Mouse (Mus musculus) monocyte, adult 2 months (primary cell): ENCODE data around the gene Mast4.

Source experiments
- DNase-seq, 2 experiments: peaks; one replicate each; pipeline ENCODE4 v3.0.0; 2022; ENCODE audit warnings: low spot score in 2 of 2, low read depth in 1 of 2

Gene Mast4

GRCm38 (mm10) chr13:103059995-103060652 lies 274.2 kb downstream of the Mast4 start:
- DNase-seq = no peak

- no peak for DNase-seq
Measured at GRCm38 (mm10) chr13:103056451-103056850, 277.8 kb downstream of the Mast4 start.

- DNase-seq = no peak
Measured at GRCm38 (mm10) chr13:103052661-103053060, 281.6 kb downstream of the Mast4 start.

GRCm38 (mm10) chr13:103048954-103049353 lies 285.3 kb downstream of the Mast4 start:
- no peak for DNase-seq

GRCm38 (mm10) chr13:103043692-103044091 lies 290.6 kb downstream of the Mast4 start:
- no peak for DNase-seq

- no peak for DNase-seq
Measured at GRCm38 (mm10) chr13:103043011-103043410, 291.3 kb downstream of the Mast4 start.

- no peak for DNase-seq
Measured at GRCm38 (mm10) chr13:103037466-103037865, 296.8 kb downstream of the Mast4 start.

DNA sequence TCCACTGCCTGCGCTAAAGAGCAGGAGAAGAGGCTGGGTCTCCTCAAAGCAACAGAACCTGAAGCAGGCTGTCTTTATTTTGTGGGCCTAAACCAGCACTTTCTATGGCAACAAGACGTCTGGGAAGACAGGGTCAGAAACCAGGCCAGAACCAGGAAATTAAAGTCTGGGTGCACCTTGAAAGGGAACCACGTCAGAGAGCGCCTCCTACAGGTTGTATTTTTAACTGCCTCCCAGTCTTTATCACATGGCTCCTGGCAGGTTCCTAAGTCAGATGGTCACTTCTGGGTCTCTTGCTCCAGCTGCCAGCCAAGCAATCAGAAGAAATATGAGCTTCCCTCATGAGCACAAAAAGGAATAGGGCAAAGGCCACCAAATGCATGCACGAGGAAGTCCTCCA lies 304.9 kb downstream of the Mast4 start:
- no peak for DNase-seq

DNA sequence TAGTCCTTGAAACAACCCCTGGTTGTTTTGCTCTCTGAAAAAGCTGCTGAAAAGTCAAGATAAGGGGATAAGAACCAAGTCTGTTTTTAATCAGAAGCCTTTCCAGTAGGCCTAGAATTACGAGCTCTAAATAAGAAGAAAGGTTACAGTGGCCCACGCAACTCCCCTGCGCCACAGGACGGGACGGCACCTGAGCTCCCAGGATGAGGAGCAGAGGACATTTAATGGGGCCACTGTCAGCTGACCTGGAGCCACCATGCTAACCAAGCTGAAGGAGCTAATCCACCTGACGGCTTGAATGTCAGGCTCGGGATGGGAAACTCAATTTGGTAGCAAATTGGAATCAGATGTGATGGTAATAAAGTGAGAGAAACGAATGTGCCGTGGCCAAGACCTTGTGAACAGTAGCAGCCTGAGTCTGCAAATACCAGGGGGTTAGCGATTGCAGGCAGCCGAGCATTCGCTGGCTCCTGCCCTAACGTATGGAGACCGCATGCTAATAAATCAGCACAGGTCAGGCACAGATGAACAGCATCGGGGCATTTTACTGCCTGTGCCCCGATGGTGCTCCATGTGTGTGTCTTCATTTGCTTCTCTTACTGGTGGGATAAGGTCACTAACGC lies 306.7 kb downstream of the Mast4 start:
- DNase-seq = no peak

- no peak for DNase-seq
Measured at GRCm38 (mm10) chr13:103025461-103025860, 308.8 kb downstream of the Mast4 start.

DNA sequence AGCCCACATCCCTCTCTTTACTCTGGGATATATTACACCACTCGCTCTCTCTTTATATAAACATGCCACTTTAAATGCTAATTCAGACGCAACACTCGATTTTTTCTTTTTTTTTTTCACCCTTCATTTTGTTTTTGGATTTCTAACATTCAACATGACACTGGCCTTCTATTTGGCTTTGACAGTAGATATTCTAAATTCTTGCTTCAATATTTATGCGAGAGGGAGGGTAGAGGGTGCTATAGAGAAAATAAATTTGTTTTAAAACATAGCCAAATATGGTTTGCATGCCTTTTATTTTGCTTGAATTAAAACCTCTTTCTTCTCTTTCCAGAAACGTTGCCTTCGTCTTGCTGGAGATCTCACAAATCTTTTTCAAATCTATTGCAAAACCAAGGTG lies 315.8 kb downstream of the Mast4 start:
- DNase-seq = no peak

- DNase-seq = no peak
Measured at GRCm38 (mm10) chr13:103017661-103018060, 316.6 kb downstream of the Mast4 start.

DNA sequence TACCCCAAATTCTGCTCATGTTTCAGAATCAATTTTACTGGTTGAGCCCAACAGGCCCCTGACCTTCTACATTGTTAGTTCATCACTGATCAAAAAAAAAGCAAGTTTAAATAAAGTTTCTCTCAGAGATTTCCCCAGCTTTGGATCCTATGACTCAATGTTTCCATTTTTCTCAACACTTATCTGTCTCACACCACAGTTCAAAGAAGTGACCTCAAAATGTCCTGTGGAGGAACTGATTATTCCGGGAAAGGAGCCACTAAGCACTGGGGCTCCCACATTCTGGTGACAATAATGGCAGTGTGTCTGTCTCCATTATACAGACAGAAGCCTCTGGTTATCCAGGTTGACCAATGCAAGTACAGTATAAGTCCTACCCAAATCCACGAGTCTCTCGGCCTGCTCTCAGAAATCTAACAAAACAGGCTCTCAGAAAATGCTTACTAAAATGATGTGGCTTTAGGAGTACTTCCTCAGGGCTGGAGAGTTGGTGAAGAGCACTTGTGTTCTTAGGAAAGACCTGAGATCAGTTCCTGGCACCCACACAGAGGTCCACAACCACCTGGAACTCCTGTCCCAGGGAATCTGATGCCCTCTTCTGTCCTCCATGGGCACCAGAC lies 319.1 kb downstream of the Mast4 start:
- no peak for DNase-seq

GRCm38 (mm10) chr13:103014631-103015030 lies 319.7 kb downstream of the Mast4 start:
- no peak for DNase-seq

GRCm38 (mm10) chr13:103014222-103014621 lies 320.1 kb downstream of the Mast4 start:
- DNase-seq = no peak

- DNase-seq = no peak
Measured at GRCm38 (mm10) chr13:103005227-103005626, 329.1 kb downstream of the Mast4 start.

DNA sequence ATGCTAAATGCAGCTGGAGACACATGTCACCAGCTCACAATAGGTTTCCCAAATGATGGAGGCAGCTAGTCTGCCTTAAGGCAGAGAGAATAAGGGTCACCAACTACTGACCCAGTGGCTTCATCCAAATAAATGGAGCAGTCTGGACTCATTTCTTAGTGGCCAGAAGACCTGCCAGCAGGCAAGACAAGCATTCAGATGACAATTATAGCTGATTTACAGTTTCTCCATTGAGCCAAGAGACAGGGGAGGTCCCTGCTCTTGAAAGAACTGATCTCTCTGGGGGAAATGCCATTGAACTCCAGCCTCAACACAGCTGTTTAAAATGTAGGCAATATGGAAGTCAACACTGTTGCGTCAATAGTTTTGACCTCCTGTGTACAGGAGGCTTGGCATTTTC lies 332.5 kb downstream of the Mast4 start:
- DNase-seq = no peak

DNA sequence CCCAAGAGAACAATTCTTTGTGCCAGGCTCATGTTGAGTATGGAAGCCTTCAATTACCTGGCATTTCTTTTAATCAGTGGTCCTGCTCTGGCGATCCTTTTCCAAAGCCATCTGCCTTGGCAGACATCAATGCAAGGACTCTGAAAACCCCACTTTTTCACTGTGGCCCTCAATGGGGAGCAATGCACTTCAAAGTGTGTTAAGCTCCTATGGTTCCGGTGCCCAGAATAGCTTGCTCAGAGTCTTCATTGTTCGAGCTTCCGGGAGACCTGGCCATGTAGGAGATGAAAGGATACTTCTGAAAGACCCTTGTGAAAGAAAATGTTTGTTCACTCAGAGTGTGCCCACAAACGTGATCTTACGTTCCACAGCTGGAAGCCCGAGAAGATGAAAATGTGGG lies 333.4 kb downstream of the Mast4 start:
- DNase-seq = no peak

- DNase-seq = no peak
Measured at GRCm38 (mm10) chr13:102994098-102994497, 340.2 kb downstream of the Mast4 start.

DNA sequence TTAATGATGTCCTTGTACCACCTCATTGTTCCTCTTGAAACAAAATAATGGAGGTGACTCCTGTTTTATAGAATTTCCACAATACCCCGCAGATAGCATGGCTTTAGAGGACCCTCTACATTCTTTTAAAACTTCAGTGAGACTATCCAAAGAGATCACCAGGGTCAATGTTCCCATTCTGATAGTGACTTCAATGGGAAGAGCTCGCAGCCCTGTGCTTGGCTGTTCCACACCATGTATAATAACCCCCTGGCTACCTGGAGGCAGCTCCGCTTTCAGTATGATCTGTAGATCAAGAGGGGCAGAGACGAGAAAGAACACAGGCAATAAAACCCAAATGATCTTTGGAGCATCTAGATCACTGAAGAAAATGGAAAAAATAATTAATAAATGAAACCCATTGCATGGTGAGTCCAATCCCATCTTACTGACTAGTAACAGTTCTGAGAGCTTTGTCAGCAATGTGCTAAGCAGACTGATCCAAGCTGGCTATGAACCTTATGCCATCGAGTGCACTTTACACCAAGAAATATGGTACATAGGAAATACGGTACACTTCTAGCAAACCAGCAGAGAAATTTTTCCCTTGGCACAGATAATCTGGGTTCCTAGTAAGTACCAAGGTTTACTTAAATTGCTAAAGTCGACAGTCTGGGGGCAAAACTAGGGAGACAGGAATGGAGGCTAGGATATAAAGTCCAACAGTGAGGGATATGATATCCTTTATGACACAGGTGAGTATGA lies 341.4 kb downstream of the Mast4 start:
- no peak for DNase-seq

GRCm38 (mm10) chr13:102991928-102992327 lies 342.4 kb downstream of the Mast4 start:
- DNase-seq = no peak

GRCm38 (mm10) chr13:102991196-102991595 lies 343.1 kb downstream of the Mast4 start:
- no peak for DNase-seq
